Mouse (Mus musculus) hindbrain, embryonic 16.5 days (tissue): ENCODE results near the gene Th. TPM values are rescaled to one million over a fixed set of nuclear protein-coding genes. Genes with fewer than 3 reads are reported as not detected.

Experiments
- ATAC-seq: fragments of 200-750 bp; cut with Nextera tagmentation; 2 replicates; pipeline ENCODE4 v1.8.0; 2017; ENCODE audit warnings: moderate TSS enrichment, moderate library complexity
- H3K27ac ChIP-seq: fragments of 300-500 bp; sonication (generic); 2 replicates; pipeline ENCODE4 v1.5.1; 2014; ENCODE audit warnings: low read depth, mild to moderate bottlenecking, control low read depth, low read length, moderate library complexity
- H3K27me3 ChIP-seq: fragments of 300-500 bp; sonication (generic); replicated peaks from 2 replicates; pipeline ENCODE4 v1.6.1; 2014; ENCODE audit warnings: low read length; ENCODE audit not compliant: control insufficient read depth, insufficient read depth
- H3K36me3 ChIP-seq: fragments of 300-500 bp; sonication (generic); 2 replicates; pipeline ENCODE4 v1.6.1; 2014; ENCODE audit warnings: mild to moderate bottlenecking, low read length, moderate library complexity, mixed read lengths; ENCODE audit not compliant: control insufficient read depth, insufficient read depth
- H3K4me1 ChIP-seq: fragments of 300-500 bp; sonication (generic); 2 replicates; pipeline ENCODE4 v1.6.1; 2014; ENCODE audit warnings: low read depth, low read length; ENCODE audit not compliant: control insufficient read depth, insufficient read depth
- H3K4me2 ChIP-seq: fragments of 300-500 bp; sonication (generic); 2 replicates; pipeline ENCODE4 v1.6.1; 2014; ENCODE audit warnings: mild to moderate bottlenecking, low read length, control low read depth, moderate library complexity
- H3K4me3 ChIP-seq: fragments of 300-500 bp; sonication (generic); 2 replicates; pipeline ENCODE4 v1.5.1; 2014; ENCODE audit warnings: mild to moderate bottlenecking, low read length, control low read depth, moderate library complexity
- H3K9ac ChIP-seq: fragments of 300-500 bp; sonication (generic); 2 replicates; pipeline ENCODE4 v1.6.1; 2014; ENCODE audit warnings: low read depth, mild to moderate bottlenecking, control low read depth, low read length, moderate library complexity
- H3K9me3 ChIP-seq: fragments of 300-500 bp; sonication (generic); 2 replicates; pipeline ENCODE4 v1.6.1; 2014; ENCODE audit warnings: mild to moderate bottlenecking, low read length, moderate library complexity; ENCODE audit not compliant: control insufficient read depth
- WGBS: fragments of 180-500 bp; shearing (Covaris S2); extraction: QIAGEN DNeasy Blood & Tissue Kit; methylation state at CpG from one replicate; pipeline ENCODE4 v1.1.7; 2014; 5-methylcytosine and 5-hydroxymethylcytosine counted together
- polyA plus RNA-seq: library from polyadenylated mRNA; unstranded; fragments of >200 nt; fragmentation: Nextera tagmentation; extraction: Ambion mirVana; gene quantifications from 2 replicates; pipeline ENCODE4 v1.2.1, GENCODE M21; 2015

Gene Th
- polyA plus RNA-seq, 1 experiment from 2014 or later, result 9.2 TPM

- H3K36me3 ChIP-seq, result no peaks in the 10 kb centered on the region
- H3K27ac ChIP-seq, result no peak overlapping the region
- H3K4me3 ChIP-seq, result no peak overlapping the region
- H3K4me2 ChIP-seq, result no peak overlapping the region; the same call in 1 of the 2 replicates
- H3K27me3 ChIP-seq, result no peaks in the 10 kb centered on the region
- no peak overlapping the region for H3K9ac ChIP-seq
- WGBS, result 0% methylated on average over 3 of the region's 3 CpGs
- H3K9me3 ChIP-seq, result no peaks in the 10 kb centered on the region
- ATAC-seq, result peak; percentile 73
- H3K4me1 ChIP-seq, result no peaks in the 10 kb centered on the region
Observed at GRCm38 (mm10) chr7:142894669-142895068, 36.3 kb downstream of the Th start.

DNA sequence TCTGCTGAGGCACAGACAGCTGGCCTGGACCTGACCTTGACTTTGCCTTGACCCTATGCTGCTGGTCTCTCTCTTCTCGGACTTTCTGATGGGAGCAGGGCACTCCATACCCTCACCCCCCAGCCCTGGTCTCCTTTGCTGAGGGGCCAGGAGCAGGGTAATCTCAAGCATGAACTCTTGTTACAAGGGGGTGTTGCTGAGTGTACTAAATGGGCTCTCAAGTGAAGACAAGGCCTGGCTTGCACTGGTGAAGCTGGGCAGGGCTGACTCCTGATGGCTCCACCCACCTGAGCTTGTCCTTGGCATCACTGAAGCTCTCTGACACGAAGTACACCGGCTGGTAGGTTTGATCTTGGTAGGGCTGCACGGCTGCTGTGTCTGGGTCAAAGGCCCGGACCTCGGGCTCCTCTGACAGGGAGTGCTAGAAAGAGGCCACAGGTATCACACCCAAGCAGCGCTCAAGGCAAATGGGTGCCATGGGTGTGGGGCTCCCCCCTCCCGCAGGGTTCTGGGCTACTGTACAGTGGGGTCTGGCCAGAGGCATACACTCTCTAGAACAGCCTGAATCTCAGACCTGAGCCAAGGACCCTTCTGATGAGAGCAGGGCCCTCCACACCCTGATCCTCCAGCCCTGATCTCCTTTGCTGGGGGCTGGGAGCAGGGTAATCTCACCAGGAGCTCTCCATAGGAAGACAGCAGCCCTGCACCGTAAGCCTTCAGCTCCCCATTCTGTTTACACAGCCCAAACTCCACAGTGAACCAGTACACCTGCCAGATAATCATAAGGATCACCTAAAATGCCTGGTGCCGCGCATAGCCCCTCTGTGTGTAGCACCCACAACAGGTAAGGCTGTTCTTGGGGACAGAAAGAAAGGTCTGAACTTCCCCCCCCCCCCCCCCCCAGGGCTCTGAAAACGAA is 36.9 kb downstream of the Th start:
- no peak overlapping the region for H3K27ac ChIP-seq
- H3K9me3 ChIP-seq, result no peaks in the 10 kb centered on the region
- no peak overlapping the region for H3K4me2 ChIP-seq
- H3K27me3 ChIP-seq, result no peaks in the 10 kb centered on the region
- no peaks in the 10 kb centered on the region for H3K4me1 ChIP-seq
- H3K36me3 ChIP-seq, result no peaks in the 10 kb centered on the region
- H3K9ac ChIP-seq, result no peak overlapping the region
- no peak overlapping the region for H3K4me3 ChIP-seq
- no peak for ATAC-seq
- WGBS, result 76% methylated on average over 12 of the region's 12 CpGs

DNA sequence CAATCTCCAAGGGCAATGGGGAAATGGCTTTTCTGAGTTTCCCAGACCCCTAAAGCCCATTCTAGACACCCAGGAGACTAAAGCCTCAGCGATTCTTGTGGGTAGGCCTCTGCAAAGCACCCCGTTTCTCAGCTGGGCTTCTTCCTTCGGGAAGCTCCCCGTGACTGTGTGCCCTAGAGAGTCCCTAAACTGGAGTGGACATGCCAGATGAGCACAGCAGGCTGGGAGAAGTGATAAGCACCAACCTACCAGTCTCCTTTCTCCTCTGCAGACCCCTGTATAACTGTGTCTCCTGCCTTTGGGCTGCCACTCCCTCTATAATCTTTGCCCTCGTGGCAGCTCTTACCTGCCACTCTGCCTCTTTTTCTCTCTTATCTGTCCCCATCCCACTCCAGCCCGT is 37.6 kb downstream of the Th start:
- WGBS, result 84% methylated on average over 6 of the region's 6 CpGs
- Histone ChIP-seq H3K27me3 (no peaks in the 10 kb centered on the region), H3K27ac (no peak overlapping the region), H3K9me3 (no peaks in the 10 kb centered on the region), H3K9ac (no peak overlapping the region), H3K36me3 (no peaks in the 10 kb centered on the region), H3K4me2 (no peak overlapping the region), H3K4me3 (no peak overlapping the region), H3K4me1 (no peaks in the 10 kb centered on the region)
- no peak for ATAC-seq

GRCm38 (mm10) chr7:142869419-142870163 is 61.3 kb downstream of the Th start:
- H3K4me2 ChIP-seq, result no peak overlapping the region
- H3K27ac ChIP-seq, result no peak overlapping the region
- H3K9me3 ChIP-seq, result no peaks in the 10 kb centered on the region
- no peak overlapping the region for H3K9ac ChIP-seq
- no peaks in the 10 kb centered on the region for H3K4me1 ChIP-seq
- no peak overlapping the region for H3K4me3 ChIP-seq
- H3K36me3 ChIP-seq, result no peaks in the 10 kb centered on the region
- H3K27me3 ChIP-seq, result no peaks in the 10 kb centered on the region
- 8% methylated on average over 4 of the region's 4 CpGs for WGBS
- no peak for ATAC-seq

- Histone ChIP-seq H3K4me2 (no peak overlapping the region), H3K9ac (no peak overlapping the region), H3K27me3 (no peaks in the 10 kb centered on the region), H3K36me3 (no peaks in the 10 kb centered on the region), H3K4me1 (no peaks in the 10 kb centered on the region), H3K9me3 (no peaks in the 10 kb centered on the region), H3K4me3 (no peak overlapping the region), H3K27ac (no peak overlapping the region)
- 20% methylated on average over 6 of the region's 6 CpGs for WGBS
- ATAC-seq, result no peak
Observed at GRCm38 (mm10) chr7:142850681-142851080, 80.2 kb downstream of the Th start.

Other genes with a start within 250 kb of the Th start
- 3.1 and 3.4 TPM in 2 replicates for gene Ins2, start 187.7 kb downstream of the Th start, polyA plus RNA-seq
- 0.93 and 1.3 TPM in 2 replicates for gene Ascl2, start 38.1 kb upstream of the Th start, polyA plus RNA-seq
- 0.28 and 0.41 TPM in 2 replicates for gene Tspan32, start 73.9 kb upstream of the Th start, polyA plus RNA-seq
- 532 and 585 TPM in 2 replicates for gene Cd81, start 121.6 kb upstream of the Th start, polyA plus RNA-seq
- gene Tssc4, start 138.1 kb upstream of the Th start, polyA plus RNA-seq, result 97.4 and 98.7 TPM in 2 replicates
- gene Trpm5, start 163.5 kb upstream of the Th start, polyA plus RNA-seq, result 2.1 and 3.2 TPM in 2 replicates
- 1.3 and 2.2 TPM in 2 replicates for gene Kcnq1, start 175.2 kb upstream of the Th start, polyA plus RNA-seq